Mouse (Mus musculus): ENCODE data around the gene 2310007B03Rik.

GRCm38 (mm10) chr1:93132676-93133075, 28.1 kb downstream of the 2310007B03Rik start:
- TF ChIP-seq POLR2A (IDR thresholded peaks at IDR 0.05; ENCODE audit: control insufficient read depth, low read depth, low read length) (no peak), CTCF (IDR thresholded peaks at IDR 0.05; ENCODE audit: control insufficient read depth, insufficient read depth, insufficient replicate concordance, low read depth, low read length) (no peak)

Data from testis, adult 2 months (tissue).